In the genomic region with DNA sequence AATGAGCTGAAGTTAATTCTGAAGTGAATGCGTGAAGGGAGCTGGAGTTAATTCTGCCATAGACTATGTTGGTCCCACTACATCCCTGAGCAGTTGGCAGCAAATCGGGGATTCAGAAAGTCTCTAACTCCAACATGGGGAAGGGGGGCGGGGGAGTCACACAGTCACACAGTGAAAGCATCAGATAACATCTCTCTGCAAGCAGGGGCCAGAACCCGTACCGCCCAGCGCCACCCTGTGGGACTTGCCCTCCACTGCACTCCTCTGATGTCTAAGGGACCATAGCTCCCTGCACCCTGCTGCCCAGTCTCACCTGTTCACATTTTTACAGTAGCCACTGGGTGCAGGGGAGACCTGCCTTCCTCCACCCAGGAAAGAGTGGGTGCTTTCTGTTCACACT, we compare ENCODE assay signal across 9 mouse cellular contexts.
A peak's percentile ranks its signal among the peaks of the same experiment; 100 is the strongest.
DNase-seq lines count a peak whose midpoint lies in the region; ATAC-seq lines count a peak whose summit lies in the region.
"Had no signal": no experiment of that assay in that cellular context is flagged by ENCODE, and none has a peak within 500 bp of the region (broad histone marks: within the 10 kb centered on the region; RNA-seq: fewer than 3 reads in every experiment).

No protein-coding gene starts in this region.

- no peak for ATAC-seq in neural tube, embryonic 15.5 days (ENCODE audit: low FRiP score)
- ATAC-seq in midbrain, embryonic 14.5 days (ENCODE audit: low FRiP score, low TSS enrichment): no peak
- no peak for ATAC-seq in megakaryocyte-erythroid progenitor cell, adult 5-6 weeks (replicated peaks; ENCODE audit: low FRiP score, low TSS enrichment, poor library complexity, severe bottlenecking)

- H3K4me2 ChIP-seq in neural tube, embryonic 15.5 days: no peak overlapping the region
- no peak overlapping the region for H3K4me2 ChIP-seq in midbrain, embryonic 14.5 days (ENCODE audit: low read length)

- 23% methylated on average over 6 of the region's 6 CpGs for WGBS in neural tube, embryonic 15.5 days
- WGBS in midbrain, embryonic 14.5 days: 11% methylated on average over 6 of the region's 6 CpGs

- no peaks in the 10 kb centered on the region for H3K27me3 ChIP-seq in neural tube, embryonic 15.5 days (replicated peaks)
- H3K27me3 ChIP-seq in midbrain, embryonic 14.5 days (ENCODE audit: control insufficient read depth, insufficient read depth, low read length): no peaks in the 10 kb centered on the region

- no peak overlapping the region for H3K9ac ChIP-seq in neural tube, embryonic 15.5 days (replicated peaks)
- H3K9ac ChIP-seq in midbrain, embryonic 14.5 days (replicated peaks; ENCODE audit: low read length): no peak overlapping the region

- H3K9me3 ChIP-seq in neural tube, embryonic 15.5 days (replicated peaks): no peaks in the 10 kb centered on the region
- H3K9me3 ChIP-seq in midbrain, embryonic 14.5 days (ENCODE audit: control insufficient read depth, low read length): no peaks in the 10 kb centered on the region
- H3K9me3 ChIP-seq: megakaryocyte, embryonic 14.5 days had no signal

- no peak overlapping the region for H3K27ac ChIP-seq in neural tube, embryonic 15.5 days (replicated peaks)
- H3K27ac ChIP-seq in midbrain, embryonic 14.5 days (replicated peaks; ENCODE audit: low read depth, low read length): peak overlapping the region; percentile 86; the same call in 1 of the 2 replicates

- H3K4me3 ChIP-seq in neural tube, embryonic 15.5 days (replicated peaks): no peak overlapping the region
- no peak overlapping the region for H3K4me3 ChIP-seq in midbrain, embryonic 14.5 days (replicated peaks; ENCODE audit: low read depth, low read length)
- H3K4me3 ChIP-seq: megakaryocyte, embryonic 14.5 days had no signal

- peaks cover 51% of the 10 kb centered on the region for H3K4me1 ChIP-seq in neural tube, embryonic 15.5 days
- peaks cover 53% of the 10 kb centered on the region for H3K4me1 ChIP-seq in midbrain, embryonic 14.5 days (ENCODE audit: control insufficient read depth, insufficient read depth, low read length)
- H3K4me1 ChIP-seq: megakaryocyte, embryonic 14.5 days had no signal

- no peaks in the 10 kb centered on the region for H3K36me3 ChIP-seq in neural tube, embryonic 15.5 days
- no peaks in the 10 kb centered on the region for H3K36me3 ChIP-seq in midbrain, embryonic 14.5 days (ENCODE audit: control insufficient read depth, insufficient read depth, low read length)

- peak; percentile 31 for DNase-seq in heart, postnatal 4 days
- DNase-seq in heart, adult 18-20 months: no peak
- peak; percentile 52 for DNase-seq in neural tube, embryonic 10.5 days (ENCODE audit: extremely low spot score, low spot score)
- DNase-seq in embryo, embryonic 11 days: peak; percentile 77
- peak; percentile 49 for DNase-seq in midbrain, embryonic 14.5 days
- DNase-seq in lung, postnatal 10 days: no peak

Comparison
In these comparisons a context has a peak if more than half of its experiments do, and no peak if none do; other contexts are left out.
1. DNase-seq: peak in heart, postnatal 4 days (single experiment), neural tube, embryonic 10.5 days (single experiment), embryo, embryonic 11 days (single experiment) and midbrain, embryonic 14.5 days (single experiment); none in heart, adult 18-20 months (0 of 2) and lung, postnatal 10 days (single experiment).